Mouse (Mus musculus) left cerebral cortex, adult 6 months (tissue): ENCODE results near the gene Fam57a. TPM values are rescaled to one million over a fixed set of nuclear protein-coding genes. Genes with fewer than 3 reads are reported as not detected.

ENCODE experiments used
- long read RNA-seq, 2 experiments: library from polyadenylated mRNA; unstranded; transcript quantifications; one replicate each; pipeline ENCODE4 v2.0.0; 2019 to 2020
- polyA plus RNA-seq: library from polyadenylated mRNA; unstranded; fragments of <200 nt; fragmentation: Nextera tagmentation; gene quantifications from 2 replicates; pipeline ENCODE4 v1.2.3, GENCODE M21; 2021

The Fam57a gene
- polyA plus RNA-seq, result 12.6 and 15.7 TPM in 2 replicates
- long read RNA-seq, experiment 1, full-length matches to known transcripts, result 19 of 45 reads
- long read RNA-seq, experiment 1, partial matches to known transcripts, result 5 of 45 reads
- long read RNA-seq, experiment 1, other reads (novel, unspliced or antisense), result 21 of 45 reads
- long read RNA-seq, experiment 2, full-length matches to known transcripts, result 6 of 11 reads
- long read RNA-seq, experiment 2, partial matches to known transcripts, result 0 of 11 reads
- long read RNA-seq, experiment 2, other reads (novel, unspliced or antisense), result 5 of 11 reads

GRCm38 (mm10) chr11:76179495-76180145 lies at the start of gene Fam57a, which contains the start of gene Vps53:
TSS of gene Fam57a (plus strand) at chr11:76179671.
TSS of gene Vps53 (minus strand) at chr11:76179647.

GRCm38 (mm10) chr11:76217390-76217800 lies 37.9 kb downstream of the Fam57a start, which contains the start of the genes Dbil5 and Gemin4:
TSS of gene Dbil5 (plus strand) at chr11:76217608.
TSS of gene Gemin4 (minus strand) at chr11:76217664.

GRCm38 (mm10) chr11:76242901-76243810 lies 63.7 kb downstream of the Fam57a start, which contains the start of the genes Mrm3 and Glod4:
TSS of gene Mrm3 (plus strand) at chr11:76243715.
TSS of gene Glod4 (minus strand) at chr11:76243725.

Other genes with a start within 250 kb of the Fam57a start
- 0.32 and 0.99 TPM in 2 replicates for gene Rph3al, start 241.2 kb upstream of the Fam57a start, polyA plus RNA-seq
- 5.0 and 5.5 TPM in 2 replicates for gene 1700016K19Rik, start 179.8 kb upstream of the Fam57a start, polyA plus RNA-seq
- gene Rflnb, start 151.9 kb upstream of the Fam57a start, polyA plus RNA-seq, result 3.9 and 6.7 TPM in 2 replicates
- 52.9 and 56.8 TPM in 2 replicates for gene Vps53, start within 50 bp of the Fam57a start, polyA plus RNA-seq
- gene Dbil5, start 37.9 kb downstream of the Fam57a start, polyA plus RNA-seq, result 1.2 and 2.3 TPM in 2 replicates
- 6.8 and 7.1 TPM in 2 replicates for gene Gemin4, start 38.0 kb downstream of the Fam57a start, polyA plus RNA-seq
- 17.3 and 21.4 TPM in 2 replicates for gene Mrm3, start 64.0 kb downstream of the Fam57a start, polyA plus RNA-seq
- 110 and 123 TPM in 2 replicates for gene Glod4, start 64.1 kb downstream of the Fam57a start, polyA plus RNA-seq
- gene Nxn, start 219.5 kb downstream of the Fam57a start, polyA plus RNA-seq, result 1.9 and 2.4 TPM in 2 replicates
- gene Timm22, start 227.3 kb downstream of the Fam57a start, polyA plus RNA-seq, result 30.2 and 51.9 TPM in 2 replicates